Mouse (Mus musculus): Measurements from ENCODE around the gene Gm4312.
"Not testable (repeated sequence)": the region's sequence is repeated elsewhere in the genome, so short reads cannot be mapped to it uniquely, and the experiment has no call there.

The Gm4312 gene

GRCm38 (mm10) chr10:100382460-100382859 lies at the start of gene Gm4312:
Gm4312 (minus strand) TSS chr10:100382560.
- not testable (repeated sequence) for DNase-seq (ENCODE audit: low spot score)

GRCm38 (mm10) chr10:100427592-100427991 lies 45.2 kb upstream of the Gm4312 start:
- DNase-seq (ENCODE audit: low spot score): no peak

DNA sequence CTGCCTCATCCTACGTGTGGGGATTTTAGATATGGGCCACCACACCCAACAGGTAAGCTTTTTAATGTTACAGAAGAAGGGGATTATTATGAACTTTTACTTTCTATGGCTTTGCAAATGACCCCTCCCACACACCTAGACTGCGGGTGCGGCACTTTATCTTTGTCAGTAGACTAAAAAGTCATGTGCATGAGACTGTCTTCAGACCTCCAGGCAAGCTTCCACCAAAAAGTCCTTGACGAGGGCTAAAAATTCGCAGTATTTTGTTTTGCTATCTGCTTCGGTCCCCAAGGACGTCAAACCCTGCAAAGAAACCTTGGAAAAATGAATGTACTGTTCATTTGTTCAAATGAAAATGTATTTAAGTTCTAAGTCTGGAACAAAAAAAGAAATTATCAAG lies 33.2 kb upstream of the Gm4312 start:
- no peak for DNase-seq (ENCODE audit: low spot score)

DNA sequence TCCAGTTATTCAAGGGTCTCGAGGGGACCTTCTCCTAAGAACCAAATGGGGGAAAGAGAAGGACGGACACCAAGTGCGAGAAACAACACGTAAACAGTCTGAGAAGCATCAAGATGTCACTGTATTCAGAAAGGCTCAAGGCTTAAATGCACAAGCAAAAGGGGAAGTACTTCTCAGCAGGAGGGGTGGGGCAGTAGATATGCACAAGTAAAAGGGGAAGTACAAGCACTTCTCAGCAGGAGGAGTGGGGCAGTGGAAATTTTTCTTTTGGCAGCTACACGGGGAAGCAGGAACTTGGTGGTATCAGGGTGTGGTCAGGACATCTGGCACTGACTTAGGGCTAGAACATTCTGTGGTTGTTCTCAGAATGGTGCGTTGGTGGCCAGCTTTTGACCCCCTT lies 19.9 kb upstream of the Gm4312 start:
- not testable (repeated sequence) for DNase-seq (ENCODE audit: low spot score)

- not testable (repeated sequence) for DNase-seq (ENCODE audit: low spot score)
These were observed 21.3 kb downstream of the Gm4312 start, which contains the start of gene Gm4307 for GRCm38 (mm10) chr10:100361038-100361437. Gm4307 (plus strand) TSS chr10:100361338.

DNA sequence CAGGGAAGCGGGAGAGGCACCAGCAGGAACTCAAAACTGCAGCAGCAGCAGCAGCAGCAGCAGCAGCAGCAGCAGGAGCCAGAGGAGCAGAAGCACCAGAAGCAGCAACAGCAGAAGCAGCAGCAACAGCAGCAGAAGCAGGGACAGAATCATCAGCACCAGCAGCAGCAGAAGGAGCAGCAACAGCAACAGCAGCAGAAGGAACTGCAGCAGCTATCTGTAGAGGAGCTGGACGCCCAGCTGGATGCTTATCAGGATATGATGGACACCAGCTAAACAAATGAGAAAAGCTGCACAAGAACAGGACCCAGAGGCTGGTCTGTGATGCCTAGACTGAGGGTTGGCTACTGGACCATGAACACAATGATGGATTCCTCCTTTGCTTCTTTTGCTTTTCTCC lies 25.5 kb downstream of the Gm4312 start:
- DNase-seq (ENCODE audit: low spot score): not testable (repeated sequence)

- not testable (repeated sequence) for DNase-seq (ENCODE audit: low spot score)
These were observed 31.6 kb downstream of the Gm4312 start, which contains the start of gene Gm4305 for GRCm38 (mm10) chr10:100350793-100351192. Gm4305 (plus strand) TSS chr10:100351093.

- not testable (repeated sequence) for DNase-seq (ENCODE audit: low spot score)
These were observed 36.7 kb downstream of the Gm4312 start, which contains the start of gene Gm4303 for GRCm38 (mm10) chr10:100345672-100346071. Gm4303 (plus strand) TSS chr10:100345972.

GRCm38 (mm10) chr10:100340536-100340935 lies 41.8 kb downstream of the Gm4312 start, which contains the start of gene Gm4302:
Gm4302 (plus strand) TSS chr10:100340836.
- DNase-seq (ENCODE audit: low spot score): not testable (repeated sequence)

DNA sequence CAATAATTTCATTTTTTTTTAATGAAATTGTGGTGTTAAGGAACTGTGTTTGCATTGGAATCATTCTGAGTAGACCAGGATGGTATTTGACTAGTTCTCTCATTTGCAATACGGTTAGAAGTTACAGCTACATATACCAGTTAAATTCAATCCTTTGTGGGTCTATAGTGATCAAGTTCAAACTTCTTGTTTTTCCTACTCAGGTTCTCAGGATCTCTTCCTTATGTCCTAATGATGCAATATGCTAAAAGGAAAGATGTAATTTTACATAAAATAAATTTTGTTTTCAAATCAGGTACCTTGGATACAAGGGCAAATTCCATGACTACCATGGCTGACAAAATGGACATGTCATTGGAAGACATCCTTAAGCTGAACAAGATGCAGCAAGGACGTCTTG lies 47.0 kb downstream of the Gm4312 start, which contains the start of gene Gm4301:
Gene Gm4301 (plus strand): TSS at position 301 of the 400 bp plus-strand sequence.
- DNase-seq (ENCODE audit: low spot score): not testable (repeated sequence)
